Mouse (Mus musculus) G1E (cell line): ENCODE measurements around the gene B4galt2.

Experiments used
- CTCF ChIP-seq: IDR thresholded peaks from 2 replicates; pipeline ENCODE4 v1.5.1; 2012; ENCODE audit warnings: low read depth, low read length, inconsistent platforms, mixed read lengths
- GATA1 ChIP-seq: IDR thresholded peaks from 2 replicates; pipeline ENCODE4 v1.6.1; 2012; ENCODE audit warnings: borderline replicate concordance, low read length, inconsistent platforms, mixed read lengths
- POLR2AphosphoS5 ChIP-seq: IDR thresholded peaks from 2 replicates; pipeline ENCODE4 v1.6.1; 2012; ENCODE audit warnings: low read depth, low read length, inconsistent platforms; ENCODE audit not compliant: insufficient replicate concordance
- TAL1 ChIP-seq: conservative IDR thresholded peaks from 2 replicates; pipeline ENCODE4 v1.6.1; 2012; ENCODE audit warnings: low read depth, low read length, inconsistent platforms, mixed read lengths

DNA sequence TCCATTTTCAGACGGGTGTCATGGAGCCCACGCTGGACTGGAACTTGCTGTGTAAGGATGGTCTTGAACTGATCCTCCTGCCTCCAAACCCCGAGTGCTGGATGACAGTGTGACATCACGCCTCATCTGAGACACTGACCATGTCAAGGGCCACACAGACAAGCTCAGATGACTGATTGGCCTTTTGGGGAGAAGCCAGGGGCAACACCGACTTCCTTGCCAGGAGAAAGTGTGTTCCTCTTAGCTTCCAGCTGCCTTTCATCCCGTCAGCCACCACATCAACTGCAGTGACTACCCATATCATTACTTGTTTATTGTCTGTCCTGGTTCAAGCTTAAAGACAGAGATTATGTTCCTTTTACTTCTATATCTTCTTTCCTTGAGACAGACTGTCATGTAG is 41.6 kb upstream of the B4galt2 start:
- TF ChIP-seq CTCF (no peak), TAL1 (no peak), POLR2AphosphoS5 (no peak), GATA1 (no peak)
